Mouse (Mus musculus) kidney, postnatal 0 days (tissue): ENCODE measurements around the gene Nxph1. TPM values are rescaled to one million over a fixed set of nuclear protein-coding genes. Genes with fewer than 3 reads are reported as not detected.

Source experiments
- ATAC-seq: fragments of 200-750 bp; cut with Nextera tagmentation; replicated peaks from 2 replicates; pipeline ENCODE4 v1.8.0; 2017; ENCODE audit warnings: low read depth, moderate number of reproducible peaks, moderate TSS enrichment, moderate library complexity; ENCODE audit not compliant: low FRiP score
- DNase-seq: peaks from one replicate; pipeline ENCODE4 v3.0.0-alpha.2; 2016; ENCODE audit warnings: low spot score
- H3K27ac ChIP-seq: fragments of 300-500 bp; sonication (generic); 2 replicates; pipeline ENCODE4 v1.5.1; 2014; ENCODE audit warnings: mild to moderate bottlenecking
- H3K27me3 ChIP-seq: fragments of 300-500 bp; sonication (generic); 2 replicates; pipeline ENCODE4 v1.6.1; 2014; ENCODE audit warnings: low read length, mixed read lengths; ENCODE audit not compliant: insufficient read depth
- H3K36me3 ChIP-seq: fragments of 300-500 bp; sonication (generic); 2 replicates; pipeline ENCODE4 v1.6.1; 2014; ENCODE audit warnings: low read length, mixed read lengths; ENCODE audit not compliant: insufficient read depth
- H3K4me1 ChIP-seq: fragments of 300-500 bp; sonication (generic); replicated peaks from 2 replicates; pipeline ENCODE4 v1.6.1; 2014; ENCODE audit warnings: antibody characterized with exemption, low read length, mixed read lengths; ENCODE audit not compliant: insufficient read depth
- H3K4me2 ChIP-seq: fragments of 300-500 bp; sonication (generic); 2 replicates; pipeline ENCODE4 v1.6.1; 2014; ENCODE audit warnings: mild to moderate bottlenecking, low read length, moderate library complexity, mixed read lengths
- H3K4me3 ChIP-seq: fragments of 300-500 bp; sonication (generic); replicated peaks from 2 replicates; pipeline ENCODE4 v1.5.1; 2014; ENCODE audit warnings: low read depth, low read length
- H3K9ac ChIP-seq: fragments of 300-500 bp; sonication (generic); 2 replicates; pipeline ENCODE4 v1.6.1; 2014; ENCODE audit warnings: low read depth, low read length
- H3K9me3 ChIP-seq: fragments of 300-500 bp; sonication (generic); replicated peaks from 2 replicates; pipeline ENCODE4 v1.6.1; 2016; ENCODE audit warnings: low read length, inconsistent platforms, mixed read lengths
- CTCF ChIP-seq: IDR thresholded peaks from 2 replicates; pipeline ENCODE4 v1.5.1; 2016; ENCODE audit warnings: antibody characterized with exemption, low read depth, mild to moderate bottlenecking, moderate library complexity
- WGBS: fragments of 180-500 bp; shearing (Covaris S2); extraction: QIAGEN DNeasy Blood & Tissue Kit; methylation state at CpG from one replicate; pipeline ENCODE4 v1.1.7; 2014; 5-methylcytosine and 5-hydroxymethylcytosine counted together
- polyA plus RNA-seq: library from polyadenylated mRNA; unstranded; fragments of >200 nt; fragmentation: Nextera tagmentation; extraction: Ambion mirVana; gene quantifications from 2 replicates; pipeline ENCODE4 v1.2.1, GENCODE M21; 2015

Nxph1 gene
- polyA plus RNA-seq, 1 experiment from 2014 or later, result not detected

- H3K27ac ChIP-seq, result no peak overlapping the region
- no peaks in the 10 kb centered on the region for H3K27me3 ChIP-seq
- no peaks in the 10 kb centered on the region for H3K9me3 ChIP-seq
- TF ChIP-seq CTCF, result no peak
- no peak overlapping the region for H3K4me2 ChIP-seq
- H3K36me3 ChIP-seq, result no peaks in the 10 kb centered on the region
- no peaks in the 10 kb centered on the region for H3K4me1 ChIP-seq
- no peak overlapping the region for H3K4me3 ChIP-seq
- 14% methylated on average over 3 of the region's 3 CpGs for WGBS
- no peak overlapping the region for H3K9ac ChIP-seq
- ATAC-seq, result no peak
- no peak for DNase-seq
These were observed 54.5 kb downstream of the Nxph1 start for GRCm38 (mm10) chr6:9002686-9003085.

DNA sequence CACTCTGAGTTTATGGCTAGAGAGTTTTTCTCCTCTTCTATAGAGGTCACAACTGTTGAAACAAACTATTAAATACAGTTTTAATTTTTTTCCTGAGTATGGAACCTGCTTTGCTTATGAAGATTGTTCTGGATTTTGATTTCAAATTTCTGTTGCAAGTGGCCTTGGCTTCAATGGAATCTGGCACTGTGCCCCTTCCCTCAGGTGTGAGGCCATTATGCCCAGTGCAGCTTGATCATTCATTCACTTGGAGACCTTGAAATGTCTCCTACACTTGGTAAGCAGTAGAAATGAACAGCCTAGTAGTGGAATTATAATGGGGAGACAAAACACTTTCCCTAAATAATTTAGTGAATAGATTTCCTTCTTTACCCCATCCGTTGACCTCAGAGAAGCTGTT lies 78.4 kb downstream of the Nxph1 start:
- no peak for ATAC-seq
- Histone ChIP-seq H3K9ac (no peak overlapping the region), H3K4me1 (no peaks in the 10 kb centered on the region), H3K9me3 (no peaks in the 10 kb centered on the region), H3K27ac (no peak overlapping the region), H3K4me3 (no peak overlapping the region), H3K27me3 (no peaks in the 10 kb centered on the region), H3K36me3 (no peaks in the 10 kb centered on the region), H3K4me2 (no peak overlapping the region)
- DNase-seq, result no peak
- 94% methylated on average over 1 of the region's 1 CpGs for WGBS
- TF ChIP-seq CTCF, result no peak

- H3K9me3 ChIP-seq, result no peaks in the 10 kb centered on the region
- no peak overlapping the region for H3K4me2 ChIP-seq
- no peak overlapping the region for H3K4me3 ChIP-seq
- DNase-seq (no peak), ATAC-seq (no peak)
- H3K4me1 ChIP-seq, result no peaks in the 10 kb centered on the region
- H3K27ac ChIP-seq, result no peak overlapping the region
- no peaks in the 10 kb centered on the region for H3K27me3 ChIP-seq
- no peak overlapping the region for H3K9ac ChIP-seq
- no peak for TF ChIP-seq CTCF
- no peaks in the 10 kb centered on the region for H3K36me3 ChIP-seq
- WGBS, result 57% methylated on average over 4 of the region's 4 CpGs
These were observed 78.9 kb downstream of the Nxph1 start for GRCm38 (mm10) chr6:9027146-9027545.

- 74% methylated on average over 1 of the region's 1 CpGs for WGBS
- no peak for DNase-seq
- ATAC-seq, result no peak
- Histone ChIP-seq H3K4me1 (no peaks in the 10 kb centered on the region), H3K36me3 (no peaks in the 10 kb centered on the region), H3K4me2 (no peak overlapping the region), H3K27me3 (no peaks in the 10 kb centered on the region), H3K9ac (no peak overlapping the region), H3K4me3 (no peak overlapping the region), H3K27ac (no peak overlapping the region), H3K9me3 (no peaks in the 10 kb centered on the region)
- no peak for TF ChIP-seq CTCF
These were observed 80.3 kb downstream of the Nxph1 start for GRCm38 (mm10) chr6:9028501-9028900.

GRCm38 (mm10) chr6:9039286-9039685 lies 91.1 kb downstream of the Nxph1 start:
- Histone ChIP-seq H3K27ac (no peak overlapping the region), H3K9ac (no peak overlapping the region), H3K4me3 (no peak overlapping the region), H3K9me3 (no peaks in the 10 kb centered on the region), H3K36me3 (no peaks in the 10 kb centered on the region), H3K4me1 (no peaks in the 10 kb centered on the region), H3K4me2 (no peak overlapping the region), H3K27me3 (no peaks in the 10 kb centered on the region)
- 92% methylated on average over 1 of the region's 1 CpGs for WGBS
- TF ChIP-seq CTCF, result no peak
- DNase-seq (no peak), ATAC-seq (no peak)

- H3K36me3 ChIP-seq, result no peaks in the 10 kb centered on the region
- H3K9me3 ChIP-seq, result no peaks in the 10 kb centered on the region
- H3K27ac ChIP-seq, result no peak overlapping the region
- H3K9ac ChIP-seq, result no peak overlapping the region
- no peak overlapping the region for H3K4me3 ChIP-seq
- TF ChIP-seq CTCF, result no peak
- 81% methylated on average over 3 of the region's 3 CpGs for WGBS
- no peak for ATAC-seq
- no peaks in the 10 kb centered on the region for H3K4me1 ChIP-seq
- DNase-seq, result no peak
- no peak overlapping the region for H3K4me2 ChIP-seq
- H3K27me3 ChIP-seq, result no peaks in the 10 kb centered on the region
These were observed 92.8 kb downstream of the Nxph1 start for GRCm38 (mm10) chr6:9040991-9041390.

GRCm38 (mm10) chr6:9042391-9042790 lies 94.2 kb downstream of the Nxph1 start:
- Histone ChIP-seq H3K27ac (no peak overlapping the region), H3K4me1 (no peaks in the 10 kb centered on the region), H3K4me2 (no peak overlapping the region), H3K9ac (no peak overlapping the region), H3K27me3 (no peaks in the 10 kb centered on the region), H3K4me3 (no peak overlapping the region), H3K36me3 (no peaks in the 10 kb centered on the region), H3K9me3 (no peaks in the 10 kb centered on the region)
- 22% methylated on average over 1 of the region's 1 CpGs for WGBS
- no peak for TF ChIP-seq CTCF
- ATAC-seq, result no peak
- DNase-seq, result no peak
